Mouse (Mus musculus): Measurements from ENCODE around the gene Cldn15.
"Not testable (repeated sequence)": the region's sequence is repeated elsewhere in the genome, so short reads cannot be mapped to it uniquely, and the experiment has no call there.

Gene Cldn15

GRCm38 (mm10) chr5:136949551-136950336, 16.7 kb upstream of the Cldn15 start:
- DNase-seq (ENCODE audit: low spot score in 2 of 2) = not testable (repeated sequence)

- DNase-seq (ENCODE audit: low spot score in 2 of 2) = no peak
Observed at GRCm38 (mm10) chr5:136950521-136950920, 15.9 kb upstream of the Cldn15 start.

DNA sequence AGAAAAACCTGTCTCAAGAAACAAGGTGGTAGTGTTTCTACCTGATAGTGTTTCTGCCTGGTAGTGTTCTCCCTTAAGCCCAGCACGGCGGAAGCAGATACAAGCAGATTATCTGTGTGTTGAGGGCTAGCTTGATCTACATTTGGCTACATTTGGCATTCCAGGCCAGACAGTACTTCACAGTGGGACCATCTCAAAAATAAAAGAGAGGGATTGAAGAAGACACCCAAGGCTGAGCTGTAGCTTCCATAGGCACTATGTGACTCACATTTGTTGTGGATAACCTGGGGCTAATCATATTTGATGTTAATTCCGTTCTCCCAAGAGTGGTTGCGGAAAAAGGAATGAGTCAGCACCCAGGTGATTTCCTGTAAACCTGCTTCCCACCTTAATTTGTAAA, 14.3 kb upstream of the Cldn15 start:
- no peak for DNase-seq (ENCODE audit: low spot score in 2 of 2)

DNA sequence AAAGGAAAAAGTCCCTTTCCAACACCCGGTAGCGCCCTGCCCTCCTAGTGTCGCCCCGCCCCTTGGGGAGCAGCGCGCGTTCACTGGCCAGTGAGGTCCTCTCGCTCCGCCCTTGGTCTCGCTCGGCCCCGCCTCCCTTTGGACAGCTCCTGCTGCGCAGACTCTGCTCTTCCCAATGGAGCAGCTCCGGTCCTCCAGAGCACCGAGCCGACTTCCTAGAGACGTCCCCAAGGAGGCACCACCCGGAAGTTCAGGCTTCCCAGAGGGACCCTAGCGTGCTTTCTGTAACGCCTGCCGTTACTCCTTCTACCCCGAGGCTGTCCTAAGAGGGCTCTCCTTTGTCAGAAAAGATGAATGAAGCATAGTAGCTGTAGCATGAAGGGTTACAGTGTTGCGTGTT, 13.4 kb upstream of the Cldn15 start, which contains the start of gene Fis1:
Gene Fis1 (plus strand): TSS at position 261 of the 400 bp plus-strand sequence.
- DNase-seq (ENCODE audit: low spot score in 2 of 2) = peak; percentile 83 to 92

DNA sequence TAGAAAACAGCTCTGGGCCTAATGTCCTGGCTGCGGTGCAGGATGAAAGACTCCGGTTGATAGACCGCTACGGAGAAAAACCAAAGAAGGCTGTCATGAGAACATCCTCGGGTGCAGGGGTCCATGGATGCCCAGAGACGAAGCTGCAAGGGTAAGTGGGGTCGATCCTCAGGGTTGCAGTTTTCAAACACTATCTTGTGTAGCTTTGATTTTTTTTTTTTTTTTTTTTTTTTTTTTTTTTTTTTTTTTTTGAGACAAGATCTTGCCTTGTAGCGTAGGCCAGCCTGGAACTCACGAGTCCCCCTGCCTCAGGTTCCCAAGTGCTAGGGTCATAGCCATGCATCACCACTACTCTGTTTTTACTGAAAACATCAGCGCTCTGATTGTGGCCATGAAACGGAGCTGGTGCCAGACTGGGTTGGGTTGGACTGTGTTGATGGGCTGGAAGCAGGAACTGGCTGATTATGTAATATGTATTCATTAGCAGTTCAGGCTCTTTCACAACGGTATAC, 12.9 kb upstream of the Cldn15 start:
- no peak for DNase-seq (ENCODE audit: low spot score in 2 of 2)

GRCm38 (mm10) chr5:136955622-136956021, 10.8 kb upstream of the Cldn15 start:
- DNase-seq (ENCODE audit: low spot score in 2 of 2) = no peak

GRCm38 (mm10) chr5:136957250-136957649, 9.2 kb upstream of the Cldn15 start:
- DNase-seq (ENCODE audit: low spot score in 2 of 2) = no peak

DNA sequence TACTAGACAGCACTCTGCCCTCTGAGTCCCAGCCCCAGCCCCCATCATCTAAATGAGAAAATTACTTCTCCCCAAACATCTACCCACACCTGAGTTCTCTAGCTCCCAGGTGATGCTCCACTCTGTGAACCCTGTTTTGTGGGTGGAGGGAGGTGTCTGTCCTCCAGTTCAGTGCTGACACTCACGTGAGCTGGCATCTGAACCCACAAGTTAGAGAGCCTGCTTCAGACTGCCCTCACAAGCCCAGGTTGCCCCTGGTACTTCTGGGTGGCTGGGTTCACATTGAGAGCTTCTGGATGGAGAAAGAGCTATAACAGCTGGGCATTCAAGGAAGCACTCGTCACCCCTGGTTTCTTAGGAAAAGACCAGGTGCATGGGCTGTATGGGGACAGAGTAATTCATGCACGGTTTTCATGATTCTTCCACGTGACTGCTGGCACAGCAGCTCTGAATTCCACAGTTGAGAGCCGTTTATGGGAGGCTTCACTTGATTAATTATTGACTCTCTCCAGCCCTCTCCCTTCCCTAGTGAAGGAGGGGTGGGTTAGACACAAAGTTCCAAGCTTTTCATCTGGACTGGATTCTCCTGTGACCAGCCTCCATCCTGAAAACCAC, 7.3 kb upstream of the Cldn15 start:
- DNase-seq (ENCODE audit: low spot score in 2 of 2) = no peak

DNA sequence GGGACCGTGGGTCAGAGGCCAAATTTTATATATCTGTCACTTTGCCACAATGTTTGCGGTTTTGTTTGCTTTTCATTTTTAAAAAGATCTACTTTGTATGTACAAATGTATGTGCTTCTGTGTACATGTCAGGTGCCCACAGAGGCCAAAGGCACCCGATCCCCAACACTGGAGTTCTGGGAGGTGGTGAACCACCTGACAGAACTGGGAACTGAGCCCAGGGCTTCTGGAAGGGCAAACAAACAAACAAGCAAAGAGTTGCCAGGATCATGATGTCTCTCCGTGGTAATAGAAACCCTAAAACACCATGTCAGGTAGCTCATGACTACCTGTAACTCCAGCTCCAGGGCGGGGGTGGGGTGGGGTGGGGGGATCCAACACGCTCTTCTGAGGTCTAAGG, 6.4 kb upstream of the Cldn15 start:
- no peak for DNase-seq (ENCODE audit: low spot score in 2 of 2)

DNA sequence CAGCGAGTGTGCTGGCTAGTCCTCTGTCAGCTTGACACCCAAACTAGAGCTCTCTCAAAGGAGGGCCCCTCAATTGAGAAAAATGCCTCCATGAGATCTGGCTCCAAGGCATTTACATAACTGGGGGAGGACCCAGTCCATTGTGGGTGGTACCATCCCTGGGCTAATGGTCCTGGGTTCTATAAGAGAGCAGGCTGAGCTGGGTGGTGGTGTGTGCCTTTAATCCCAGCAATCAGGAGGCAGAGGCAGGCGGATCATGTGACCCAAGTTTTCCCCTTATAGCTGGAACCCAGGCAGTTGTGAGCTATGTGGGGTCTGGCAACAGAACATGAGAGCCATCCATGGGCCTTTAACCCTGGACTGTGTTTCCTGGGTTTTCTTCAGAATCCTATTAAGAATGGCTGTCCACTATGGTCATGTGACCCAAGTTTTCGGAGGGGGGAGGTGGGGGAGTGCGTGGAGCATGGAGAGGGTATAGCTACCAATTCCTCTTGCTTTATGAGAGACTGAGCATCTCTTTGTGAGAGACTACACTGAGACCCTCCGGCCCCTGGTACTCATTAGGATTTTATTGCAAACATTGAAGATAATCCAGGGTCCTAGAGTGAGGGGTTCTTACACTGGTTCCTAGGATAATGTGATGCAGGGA, 5.0 kb upstream of the Cldn15 start:
- peak in 1 of 2 experiments; percentile 45 for DNase-seq (ENCODE audit: low spot score in 2 of 2)

GRCm38 (mm10) chr5:136961983-136962461, 4.4 kb upstream of the Cldn15 start:
- DNase-seq (ENCODE audit: low spot score in 2 of 2) = peak; percentile 56 to 81

GRCm38 (mm10) chr5:136962501-136962900, 3.9 kb upstream of the Cldn15 start:
- DNase-seq (ENCODE audit: low spot score in 2 of 2) = peak; percentile 52 to 84

GRCm38 (mm10) chr5:136962966-136963540, 3.4 kb upstream of the Cldn15 start:
- no peak for DNase-seq (ENCODE audit: low spot score in 2 of 2)

- DNase-seq (ENCODE audit: low spot score in 2 of 2) = no peak
Observed at GRCm38 (mm10) chr5:136965210-136965609, 1.2 kb upstream of the Cldn15 start.

DNA sequence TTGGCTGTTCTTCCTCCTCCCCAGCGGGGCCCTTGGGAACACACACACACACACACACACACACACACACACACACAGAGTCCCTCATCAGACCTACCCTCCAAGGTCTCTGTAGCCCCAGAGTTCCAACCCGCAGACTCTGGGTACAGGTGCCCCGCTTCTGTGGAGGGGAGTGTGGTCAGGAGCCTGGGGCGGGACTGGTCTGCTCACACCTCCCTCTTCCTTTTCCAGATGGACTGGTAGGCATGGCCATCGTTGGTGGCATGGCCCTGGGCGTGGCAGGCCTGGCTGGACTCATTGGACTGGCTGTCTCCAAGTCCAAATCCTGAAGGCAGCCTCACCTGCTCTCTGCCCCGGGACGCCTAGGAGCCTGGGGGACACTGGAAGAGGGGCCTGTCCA, 730 bp upstream of the Cldn15 start:
- no peak for DNase-seq (ENCODE audit: low spot score in 2 of 2)

DNA sequence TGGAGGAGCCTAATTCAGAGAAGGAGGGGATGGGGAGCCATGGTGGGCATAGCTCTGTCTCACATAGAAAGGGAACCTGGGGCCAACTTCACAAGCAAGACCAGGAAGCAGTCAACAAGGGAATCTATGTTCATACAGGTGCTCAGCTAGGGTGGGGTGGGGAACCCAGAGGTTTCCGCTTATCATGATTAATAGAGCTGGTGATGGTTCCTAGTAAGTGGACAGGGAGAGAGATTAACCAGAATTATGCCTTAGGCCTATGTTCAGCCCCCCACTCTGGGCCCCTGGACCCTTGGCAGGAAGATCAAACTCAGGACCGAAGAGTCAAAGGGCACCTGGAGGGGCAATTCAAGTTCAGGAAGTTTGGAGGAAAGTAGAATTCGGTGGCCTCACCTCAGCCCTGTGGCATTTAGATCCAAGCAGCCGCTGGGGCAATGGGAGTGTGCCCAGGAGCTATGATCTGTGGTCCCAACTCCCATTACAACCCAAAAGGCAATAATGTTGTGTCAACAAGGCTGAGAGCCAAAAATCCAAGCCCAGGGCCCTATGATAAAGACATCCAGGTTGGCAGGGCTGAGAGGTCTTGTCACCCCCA, 542 bp downstream of the Cldn15 start:
- no peak for DNase-seq (ENCODE audit: low spot score in 2 of 2)

GRCm38 (mm10) chr5:136967592-136967991, 1.2 kb downstream of the Cldn15 start:
- DNase-seq (ENCODE audit: low spot score in 2 of 2) = no peak

DNA sequence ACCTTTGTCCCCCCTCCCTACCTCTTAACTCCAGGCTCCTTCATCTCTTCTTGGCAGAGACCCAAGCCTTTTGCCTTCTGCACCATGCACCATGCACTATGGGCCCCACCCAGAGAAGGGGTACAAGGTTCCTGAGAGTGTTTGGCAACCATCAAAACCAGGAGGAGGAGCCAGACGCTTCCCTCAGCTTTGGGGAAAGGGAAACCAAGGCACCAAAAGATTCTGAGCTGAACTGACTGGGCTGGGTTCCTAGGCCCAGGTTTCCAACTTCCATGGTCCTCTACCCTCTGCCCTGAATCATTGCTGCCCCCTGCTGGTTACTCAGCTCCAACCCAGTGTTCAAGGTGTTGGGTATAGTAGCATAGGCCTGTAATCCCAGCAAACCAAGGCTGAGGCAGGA, 4.3 kb downstream of the Cldn15 start:
- DNase-seq (ENCODE audit: low spot score in 2 of 2) = no peak

DNA sequence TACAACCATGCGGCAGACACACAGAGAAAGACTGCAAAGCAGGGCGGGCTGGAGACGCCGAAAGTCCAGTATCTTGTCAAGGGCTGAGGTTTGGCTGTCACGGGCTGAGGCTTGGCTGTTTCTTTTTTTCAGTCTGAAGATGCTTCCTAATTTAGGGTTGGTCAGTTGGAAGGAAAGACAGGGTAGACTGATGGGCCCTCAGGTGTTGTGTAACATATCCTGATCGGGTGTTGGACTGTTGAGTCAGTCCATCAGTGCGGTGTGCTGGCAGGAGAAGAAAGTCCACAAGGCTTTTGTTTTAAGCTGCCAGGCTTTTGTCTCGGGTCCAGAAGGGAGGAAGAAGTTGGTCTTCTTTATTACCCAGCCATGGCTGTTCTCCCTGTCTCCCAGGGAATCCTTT, 7.3 kb downstream of the Cldn15 start:
- DNase-seq (ENCODE audit: low spot score in 2 of 2) = no peak

DNA sequence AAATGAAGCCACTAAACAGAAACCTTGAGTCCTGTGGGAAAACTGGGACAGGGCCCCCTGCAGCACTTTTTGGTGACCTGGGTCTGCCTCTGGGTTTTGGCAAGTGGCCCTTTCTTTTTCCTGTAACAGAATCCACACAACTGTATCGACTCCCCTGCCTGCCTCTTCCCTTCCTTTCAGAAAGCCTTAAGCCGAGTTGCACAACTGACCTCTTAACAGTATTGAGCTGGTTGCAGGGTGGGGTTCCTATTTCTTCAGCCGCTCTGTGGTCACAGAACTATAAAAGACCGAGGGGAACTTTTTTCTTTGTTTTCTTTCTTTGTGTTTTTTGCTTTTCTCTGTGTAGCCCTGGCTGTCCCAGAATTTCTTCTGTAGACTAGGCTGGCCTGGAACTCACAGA, 11.4 kb downstream of the Cldn15 start:
- no peak for DNase-seq (ENCODE audit: low spot score in 2 of 2)

DNA sequence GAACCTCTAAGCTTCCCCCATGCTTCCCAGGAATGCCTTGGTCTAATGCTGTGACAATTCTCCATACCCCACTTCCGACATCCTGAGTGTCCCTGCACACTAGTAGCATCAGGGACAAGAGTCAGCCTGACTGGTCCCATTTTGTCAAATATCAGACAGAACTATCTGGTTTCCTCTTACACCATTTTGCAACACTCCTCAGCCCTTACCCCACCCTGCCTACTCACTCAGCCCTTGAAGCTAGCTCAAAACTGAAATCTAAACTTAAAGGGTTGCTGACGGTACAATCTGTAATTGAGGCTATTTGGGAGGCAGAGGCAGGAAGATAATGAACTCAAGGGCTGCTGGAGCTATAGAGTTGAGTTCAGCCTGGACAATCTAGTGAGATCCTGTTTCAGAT, 13.3 kb downstream of the Cldn15 start:
- DNase-seq (ENCODE audit: low spot score in 2 of 2) = no peak

GRCm38 (mm10) chr5:136980974-136981373, 14.6 kb downstream of the Cldn15 start:
- DNase-seq (ENCODE audit: low spot score in 2 of 2) = no peak

All from cerebellum, postnatal 4 days (tissue).